Mouse (Mus musculus) hindbrain, embryonic 14.5 days (tissue): ENCODE results near the gene Tnfrsf8. TPM values are rescaled to one million over a fixed set of nuclear protein-coding genes. Genes with fewer than 3 reads are reported as not detected.

Source experiments
- ATAC-seq: fragments of 200-750 bp; cut with Nextera tagmentation; 2 replicates; pipeline ENCODE4 v1.8.0; 2017; ENCODE audit warnings: moderate number of reproducible peaks, mild to moderate bottlenecking, moderate TSS enrichment, moderate library complexity; ENCODE audit not compliant: low FRiP score
- DNase-seq: peaks from one replicate; pipeline ENCODE4 v3.0.0-alpha.2; 2015; ENCODE audit warnings: low spot score
- H3K27ac ChIP-seq: fragments of 300-500 bp; sonication (generic); 2 replicates; pipeline ENCODE4 v1.5.1; 2014; ENCODE audit warnings: mild to moderate bottlenecking, moderate library complexity
- H3K27me3 ChIP-seq: fragments of 300-500 bp; sonication (generic); 2 replicates; pipeline ENCODE4 v1.6.1; 2014; ENCODE audit warnings: mild to moderate bottlenecking, low read length, mixed read lengths; ENCODE audit not compliant: control insufficient read depth, insufficient read depth
- H3K36me3 ChIP-seq: fragments of 300-500 bp; sonication (generic); replicated peaks from 2 replicates; pipeline ENCODE4 v1.6.1; 2014; ENCODE audit not compliant: control insufficient read depth, insufficient read depth
- H3K4me1 ChIP-seq: fragments of 300-500 bp; sonication (generic); replicated peaks from 2 replicates; pipeline ENCODE4 v1.6.1; 2014; ENCODE audit warnings: antibody characterized with exemption, low read length, mixed read lengths; ENCODE audit not compliant: control insufficient read depth, insufficient read depth
- H3K4me2 ChIP-seq: fragments of 300-500 bp; sonication (generic); replicated peaks from 2 replicates; pipeline ENCODE4 v1.6.1; 2014; ENCODE audit warnings: mild to moderate bottlenecking, moderate library complexity
- H3K4me3 ChIP-seq: fragments of 300-500 bp; sonication (generic); replicated peaks from 2 replicates; pipeline ENCODE4 v1.5.1; 2014; ENCODE audit warnings: mild to moderate bottlenecking, low read length
- H3K9ac ChIP-seq: fragments of 300-500 bp; sonication (generic); 2 replicates; pipeline ENCODE4 v1.6.1; 2014
- H3K9me3 ChIP-seq: fragments of 300-500 bp; sonication (generic); 2 replicates; pipeline ENCODE4 v1.6.1; 2016; ENCODE audit warnings: low read length; ENCODE audit not compliant: control insufficient read depth
- WGBS: fragments of 180-500 bp; shearing (Covaris S2); extraction: QIAGEN DNeasy Blood & Tissue Kit; methylation state at CpG from one replicate; pipeline ENCODE4 v1.1.7; 2014; 5-methylcytosine and 5-hydroxymethylcytosine counted together
- polyA plus RNA-seq: library from polyadenylated mRNA; unstranded; fragments of >200 nt; fragmentation: Nextera tagmentation; extraction: Ambion mirVana; gene quantifications from 2 replicates; pipeline ENCODE4 v1.2.1, GENCODE M21; 2014

The Tnfrsf8 gene
- polyA plus RNA-seq, 1 experiment from 2014 or later: 0.28 TPM

GRCm38 (mm10) chr4:145231732-145232131, 83.2 kb downstream of the Tnfrsf8 start:
- Histone ChIP-seq H3K36me3 (no peaks in the 10 kb centered on the region), H3K4me1 (no peaks in the 10 kb centered on the region), H3K9me3 (no peaks in the 10 kb centered on the region), H3K4me3 (no peak overlapping the region), H3K27me3 (no peaks in the 10 kb centered on the region), H3K9ac (no peak overlapping the region), H3K4me2 (no peak overlapping the region), H3K27ac (no peak overlapping the region)
- no peak for DNase-seq
- ATAC-seq: no peak
- WGBS: 93% methylated on average over 5 of the region's 5 CpGs

- no peak for ATAC-seq
- Histone ChIP-seq H3K4me1 (no peaks in the 10 kb centered on the region), H3K4me3 (no peak overlapping the region), H3K36me3 (no peaks in the 10 kb centered on the region), H3K27me3 (no peaks in the 10 kb centered on the region), H3K27ac (no peak overlapping the region), H3K9ac (no peak overlapping the region), H3K4me2 (no peak overlapping the region), H3K9me3 (no peaks in the 10 kb centered on the region)
- DNase-seq: no peak
- 100% methylated on average over 2 of the region's 2 CpGs for WGBS
Measured at GRCm38 (mm10) chr4:145230647-145231046, 84.3 kb downstream of the Tnfrsf8 start.

GRCm38 (mm10) chr4:145229524-145230163, 85.3 kb downstream of the Tnfrsf8 start:
- Histone ChIP-seq H3K27ac (no peak overlapping the region), H3K9me3 (no peaks in the 10 kb centered on the region), H3K4me1 (no peaks in the 10 kb centered on the region), H3K9ac (no peak overlapping the region), H3K36me3 (no peaks in the 10 kb centered on the region), H3K27me3 (no peaks in the 10 kb centered on the region), H3K4me2 (no peak overlapping the region), H3K4me3 (no peak overlapping the region)
- ATAC-seq: no peak
- DNase-seq: no peak
- 91% methylated on average over 5 of the region's 5 CpGs for WGBS

- no peak for ATAC-seq
- no peak overlapping the region for H3K4me3 ChIP-seq
- WGBS: 91% methylated on average over 6 of the region's 6 CpGs
Measured at GRCm38 (mm10) chr4:145229051-145229450, 85.9 kb downstream of the Tnfrsf8 start.

GRCm38 (mm10) chr4:145224613-145225012, 90.4 kb downstream of the Tnfrsf8 start:
- H3K4me2 ChIP-seq: no peak overlapping the region
- H3K27ac ChIP-seq: no peak overlapping the region
- no peak overlapping the region for H3K9ac ChIP-seq
- no peaks in the 10 kb centered on the region for H3K9me3 ChIP-seq
- H3K36me3 ChIP-seq: no peaks in the 10 kb centered on the region
- H3K4me3 ChIP-seq: no peak overlapping the region
- no peaks in the 10 kb centered on the region for H3K4me1 ChIP-seq
- ATAC-seq: no peak
- no peak for DNase-seq
- H3K27me3 ChIP-seq: no peaks in the 10 kb centered on the region
- WGBS: 86% methylated on average over 4 of the region's 4 CpGs

More at GRCm38 (mm10) chr4:145229051-145229450, 85.9 kb downstream of the Tnfrsf8 start:
- no peaks in the 10 kb centered on the region for H3K9me3 ChIP-seq
- H3K27me3 ChIP-seq: no peaks in the 10 kb centered on the region
- no peak for DNase-seq
- H3K4me2 ChIP-seq: no peak overlapping the region
- H3K27ac ChIP-seq: no peak overlapping the region
- no peaks in the 10 kb centered on the region for H3K4me1 ChIP-seq
- no peak overlapping the region for H3K9ac ChIP-seq
- H3K36me3 ChIP-seq: no peaks in the 10 kb centered on the region

- Histone ChIP-seq H3K27me3 (no peaks in the 10 kb centered on the region), H3K4me2 (no peak overlapping the region), H3K9me3 (no peaks in the 10 kb centered on the region), H3K9ac (no peak overlapping the region), H3K4me3 (no peak overlapping the region), H3K27ac (no peak overlapping the region), H3K36me3 (no peaks in the 10 kb centered on the region), H3K4me1 (no peaks in the 10 kb centered on the region)
- no peak for ATAC-seq
- 81% methylated on average over 8 of the region's 8 CpGs for WGBS
- DNase-seq: no peak
Measured at GRCm38 (mm10) chr4:145222064-145222463, 92.9 kb downstream of the Tnfrsf8 start.

- Histone ChIP-seq H3K9ac (no peak overlapping the region), H3K27me3 (no peaks in the 10 kb centered on the region), H3K27ac (no peak overlapping the region), H3K4me1 (no peaks in the 10 kb centered on the region), H3K4me2 (no peak overlapping the region), H3K36me3 (no peaks in the 10 kb centered on the region), H3K9me3 (no peaks in the 10 kb centered on the region), H3K4me3 (no peak overlapping the region)
- no peak for ATAC-seq
- 75% methylated on average over 2 of the region's 2 CpGs for WGBS
- DNase-seq: no peak
Measured at GRCm38 (mm10) chr4:145221379-145221778, 93.6 kb downstream of the Tnfrsf8 start.

GRCm38 (mm10) chr4:145220001-145220400, 95.0 kb downstream of the Tnfrsf8 start:
- 87% methylated on average over 1 of the region's 1 CpGs for WGBS
- no peaks in the 10 kb centered on the region for H3K9me3 ChIP-seq
- no peak for DNase-seq

GRCm38 (mm10) chr4:145219240-145219985, 95.6 kb downstream of the Tnfrsf8 start:
- Histone ChIP-seq H3K36me3 (no peaks in the 10 kb centered on the region), H3K4me3 (no peak overlapping the region), H3K27me3 (no peaks in the 10 kb centered on the region), H3K4me2 (no peak overlapping the region), H3K4me1 (peaks cover 6% of the 10 kb centered on the region; the same call in 1 of the 2 replicates), H3K9me3 (no peaks in the 10 kb centered on the region), H3K27ac (no peak overlapping the region), H3K9ac (no peak overlapping the region)
- DNase-seq: no peak
- no peak for ATAC-seq
- 70% methylated on average over 15 of the region's 15 CpGs for WGBS

More at GRCm38 (mm10) chr4:145220001-145220400, 95.0 kb downstream of the Tnfrsf8 start:
- Histone ChIP-seq H3K4me2 (no peak overlapping the region), H3K27me3 (no peaks in the 10 kb centered on the region), H3K4me1 (0 out of 2 replicates have a peak, but pooled peaks cover under 1% of the 10 kb centered on the region), H3K9ac (no peak overlapping the region), H3K4me3 (no peak overlapping the region), H3K27ac (no peak overlapping the region), H3K36me3 (no peaks in the 10 kb centered on the region)
- ATAC-seq: no peak
